Mouse (Mus musculus): ENCODE measurements at regions not wholly inside any gene's neighbourhood (a gene's known extent, or its start where the extent isn't known, plus 50 kb on each side); places are given as distances from the start of the nearest gene placed in this dataset.
A peak's percentile ranks its signal among the peaks of the same experiment; 100 is the strongest.

- Histone ChIP-seq H3K27me3 (ENCODE audit: control insufficient read depth, insufficient read depth, low read length) (no peaks in the 10 kb centered on the region), H3K9ac (replicated peaks; ENCODE audit: low read length) (no peak overlapping the region), H3K4me3 (ENCODE audit: low read depth, low read length) (no peak overlapping the region), H3K36me3 (replicated peaks; ENCODE audit: control insufficient read depth, insufficient read depth, low read depth, low read length) (no peaks in the 10 kb centered on the region), H3K9me3 (replicated peaks; ENCODE audit: control insufficient read depth, low read length) (no peaks in the 10 kb centered on the region), H3K4me1 (ENCODE audit: control insufficient read depth, insufficient read depth, low read length) (no peaks in the 10 kb centered on the region), H3K27ac (replicated peaks; ENCODE audit: low read depth, low read length) (no peak overlapping the region), H3K4me2 (ENCODE audit: low read depth, low read length) (no peak overlapping the region)
- ATAC-seq (replicated peaks; ENCODE audit: insufficient number of reproducible peaks, low FRiP score, low TSS enrichment, low read depth) (no peak), DNase-seq (ENCODE audit: low spot score) (peak; percentile 71)
- WGBS, result 40% methylated on average over 2 of the region's 2 CpGs
Measured at GRCm38 (mm10) chr15:15329796-15330195, 1398.8 kb upstream of the Cdh9 start.

DNA sequence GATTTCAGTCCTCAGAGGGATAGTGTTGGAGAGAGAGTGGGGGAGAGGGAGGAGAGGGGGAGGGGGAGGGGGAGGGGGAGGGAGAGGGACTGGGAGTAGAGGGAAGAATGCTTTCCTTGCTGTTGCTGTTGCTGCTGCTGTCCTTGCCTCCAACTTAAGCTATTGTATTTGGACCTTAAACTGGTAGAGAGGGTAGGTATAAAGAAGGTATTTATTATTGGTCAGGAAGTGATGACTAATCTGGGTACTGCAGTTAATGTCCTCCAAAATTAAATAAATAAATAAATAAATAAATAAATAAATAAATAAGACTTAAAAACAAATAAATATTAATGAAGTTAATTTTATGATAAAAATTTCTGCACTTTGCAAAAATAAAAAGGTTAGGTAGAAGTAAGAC lies 1396.6 kb upstream of the Cdh9 start:
- no peaks in the 10 kb centered on the region for H3K36me3 ChIP-seq (replicated peaks; ENCODE audit: control insufficient read depth, insufficient read depth, low read depth, low read length)
- no peak overlapping the region for H3K27ac ChIP-seq (replicated peaks; ENCODE audit: low read depth, low read length)
- ATAC-seq (replicated peaks; ENCODE audit: insufficient number of reproducible peaks, low FRiP score, low TSS enrichment, low read depth), result no peak
- no peak overlapping the region for H3K4me3 ChIP-seq (ENCODE audit: low read depth, low read length)
- no peak for DNase-seq (ENCODE audit: low spot score)
- no peaks in the 10 kb centered on the region for H3K9me3 ChIP-seq (replicated peaks; ENCODE audit: control insufficient read depth, low read length)
- H3K27me3 ChIP-seq (ENCODE audit: control insufficient read depth, insufficient read depth, low read length), result no peaks in the 10 kb centered on the region
- H3K9ac ChIP-seq (replicated peaks; ENCODE audit: low read length), result no peak overlapping the region
- no peak overlapping the region for H3K4me2 ChIP-seq (ENCODE audit: low read depth, low read length)
- no peaks in the 10 kb centered on the region for H3K4me1 ChIP-seq (ENCODE audit: control insufficient read depth, insufficient read depth, low read length)

DNA sequence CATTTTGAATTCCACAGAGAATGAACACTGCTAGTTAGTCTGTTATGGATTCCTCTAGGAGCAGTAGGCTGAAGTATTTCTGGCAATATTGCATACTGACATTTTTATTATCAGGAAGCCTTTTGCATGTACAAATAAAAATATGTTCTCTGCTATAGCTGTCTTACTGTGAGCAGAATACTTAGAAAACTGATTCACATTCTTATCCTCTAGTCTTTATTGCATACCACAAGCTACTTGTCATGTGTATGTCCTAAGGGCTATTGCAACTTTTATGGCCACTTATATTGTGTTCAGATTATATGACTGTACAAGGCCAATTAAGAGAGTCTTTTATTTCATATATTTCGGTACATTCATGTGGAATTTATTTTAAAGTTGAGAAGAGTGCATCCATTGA lies 1366.7 kb upstream of the Cdh9 start:
- no peak overlapping the region for H3K4me3 ChIP-seq (ENCODE audit: low read depth, low read length)
- H3K9me3 ChIP-seq (replicated peaks; ENCODE audit: control insufficient read depth, low read length), result no peaks in the 10 kb centered on the region
- no peaks in the 10 kb centered on the region for H3K27me3 ChIP-seq (ENCODE audit: control insufficient read depth, insufficient read depth, low read length)
- ATAC-seq (replicated peaks; ENCODE audit: insufficient number of reproducible peaks, low FRiP score, low TSS enrichment, low read depth) (no peak), DNase-seq (ENCODE audit: low spot score) (no peak)
- H3K4me2 ChIP-seq (ENCODE audit: low read depth, low read length), result no peak overlapping the region
- no peaks in the 10 kb centered on the region for H3K4me1 ChIP-seq (ENCODE audit: control insufficient read depth, insufficient read depth, low read length)
- no peaks in the 10 kb centered on the region for H3K36me3 ChIP-seq (replicated peaks; ENCODE audit: control insufficient read depth, insufficient read depth, low read depth, low read length)
- H3K9ac ChIP-seq (replicated peaks; ENCODE audit: low read length), result no peak overlapping the region
- WGBS, result 87% methylated on average over 1 of the region's 1 CpGs
- H3K27ac ChIP-seq (replicated peaks; ENCODE audit: low read depth, low read length), result no peak overlapping the region

- Histone ChIP-seq H3K36me3 (replicated peaks; ENCODE audit: control insufficient read depth, insufficient read depth, low read depth, low read length) (no peaks in the 10 kb centered on the region), H3K4me1 (ENCODE audit: control insufficient read depth, insufficient read depth, low read length) (no peaks in the 10 kb centered on the region), H3K4me3 (ENCODE audit: low read depth, low read length) (no peak overlapping the region), H3K9me3 (replicated peaks; ENCODE audit: control insufficient read depth, low read length) (no peaks in the 10 kb centered on the region), H3K9ac (replicated peaks; ENCODE audit: low read length) (no peak overlapping the region), H3K27me3 (ENCODE audit: control insufficient read depth, insufficient read depth, low read length) (no peaks in the 10 kb centered on the region), H3K27ac (replicated peaks; ENCODE audit: low read depth, low read length) (no peak overlapping the region), H3K4me2 (ENCODE audit: low read depth, low read length) (no peak overlapping the region)
- WGBS, result 89% methylated on average over 7 of the region's 7 CpGs
- ATAC-seq (replicated peaks; ENCODE audit: insufficient number of reproducible peaks, low FRiP score, low TSS enrichment, low read depth) (no peak), DNase-seq (ENCODE audit: low spot score) (no peak)
Measured at GRCm38 (mm10) chr15:15392300-15393022, 1336.1 kb upstream of the Cdh9 start.
